Mouse (Mus musculus) E14TG2a.4 (cell line): ENCODE results near the gene Fam83d.

Experiments used
- CTCF ChIP-seq: conservative IDR thresholded peaks from 2 replicates; pipeline ENCODE4 v1.5.1; 2014; ENCODE audit warnings: low read length
- NANOG ChIP-seq: IDR thresholded peaks from 2 replicates; pipeline ENCODE4 v1.6.1; 2014; ENCODE audit warnings: borderline replicate concordance, low read length, mixed read lengths
- POU5F1 ChIP-seq: IDR thresholded peaks from 2 replicates; pipeline ENCODE4 v1.6.1; 2014; ENCODE audit warnings: low read length, borderline replicate concordance

- TF ChIP-seq CTCF (no peak), POU5F1 (no peak), NANOG (no peak)
These were observed 35.7 kb downstream of the Fam83d start for GRCm38 (mm10) chr2:158803575-158803974.
